Mouse (Mus musculus) frontal cortex, postnatal 36 days (tissue): Measurements from ENCODE around the gene Mief1.

Experiments used
- DNase-seq, 2 experiments: peaks; one replicate each; pipeline ENCODE4 v3.0.0; 2022; ENCODE audit warnings: low spot score in 2 of 2

Mief1 gene

GRCm38 (mm10) chr15:80233733-80234509 is at the start of gene Mief1:
Gene Mief1, plus strand, starts transcription at chr15:80234018.
- peak; percentile 97 to 98 for DNase-seq

GRCm38 (mm10) chr15:80188927-80189326 is 44.9 kb upstream of the Mief1 start:
- no peak for DNase-seq

GRCm38 (mm10) chr15:80190075-80190474 is 43.7 kb upstream of the Mief1 start:
- DNase-seq: no peak

GRCm38 (mm10) chr15:80191585-80192245 is 42.1 kb upstream of the Mief1 start:
- no peak for DNase-seq

GRCm38 (mm10) chr15:80192246-80192585 is 41.6 kb upstream of the Mief1 start:
- DNase-seq: no peak

GRCm38 (mm10) chr15:80192847-80193246 is 41.0 kb upstream of the Mief1 start:
- no peak for DNase-seq

- DNase-seq: no peak
These were observed 34.3 kb upstream of the Mief1 start for GRCm38 (mm10) chr15:80199556-80199955.

GRCm38 (mm10) chr15:80202111-80202775 is 31.6 kb upstream of the Mief1 start:
- DNase-seq: peak; percentile 40 to 70

- no peak for DNase-seq
These were observed 30.4 kb upstream of the Mief1 start for GRCm38 (mm10) chr15:80203406-80203805.

- DNase-seq: no peak
These were observed 27.7 kb upstream of the Mief1 start for GRCm38 (mm10) chr15:80206057-80206565.

GRCm38 (mm10) chr15:80208446-80208845 is 25.4 kb upstream of the Mief1 start:
- DNase-seq: no peak

GRCm38 (mm10) chr15:80213688-80214087 is 20.1 kb upstream of the Mief1 start:
- no peak for DNase-seq

GRCm38 (mm10) chr15:80215716-80216479 is 17.9 kb upstream of the Mief1 start:
- peak in 1 of 2 experiments; percentile 41 for DNase-seq

GRCm38 (mm10) chr15:80216480-80216820 is 17.4 kb upstream of the Mief1 start:
- DNase-seq: no peak

GRCm38 (mm10) chr15:80217476-80217875 is 16.3 kb upstream of the Mief1 start:
- DNase-seq: no peak

GRCm38 (mm10) chr15:80219211-80219610 is 14.6 kb upstream of the Mief1 start:
- no peak for DNase-seq

GRCm38 (mm10) chr15:80219705-80220657 is 13.8 kb upstream of the Mief1 start:
- DNase-seq: no peak

GRCm38 (mm10) chr15:80221031-80221430 is 12.8 kb upstream of the Mief1 start:
- DNase-seq: no peak

GRCm38 (mm10) chr15:80223751-80224150 is 10.1 kb upstream of the Mief1 start:
- DNase-seq: no peak

- peak; percentile 45 to 53 for DNase-seq
These were observed 8.6 kb upstream of the Mief1 start for GRCm38 (mm10) chr15:80225208-80225607.

GRCm38 (mm10) chr15:80225796-80226195 is 8.0 kb upstream of the Mief1 start:
- DNase-seq: peak in 1 of 2 experiments; percentile 23
